Mouse (Mus musculus): ENCODE measurements at regions not wholly inside any gene's neighbourhood (a gene's known extent, or its start where the extent isn't known, plus 50 kb on each side); places are given as distances from the start of the nearest gene placed in this dataset.

DNA sequence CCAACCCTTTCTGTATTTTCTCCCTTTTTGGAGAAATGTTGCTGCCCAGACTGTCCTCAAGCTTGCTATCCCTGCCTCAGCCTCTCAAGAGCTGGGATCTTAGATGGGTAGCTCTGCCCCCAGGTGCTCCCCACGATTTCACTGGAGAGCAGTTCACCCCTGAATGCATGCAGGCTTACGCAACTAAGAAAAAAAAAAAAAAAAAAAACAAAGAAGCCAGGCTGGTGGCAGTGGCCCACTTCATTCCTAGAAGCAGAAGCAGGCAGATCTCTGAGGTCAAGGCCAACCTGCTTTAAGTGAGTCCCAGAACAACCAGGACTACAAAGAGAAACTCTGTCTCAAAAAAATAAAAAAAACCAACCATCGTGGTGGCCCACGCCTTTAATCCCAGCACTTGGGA lies 51.2 kb upstream of the Fbxo11 start:
- no peak for DNase-seq (ENCODE audit: low spot score)

DNA sequence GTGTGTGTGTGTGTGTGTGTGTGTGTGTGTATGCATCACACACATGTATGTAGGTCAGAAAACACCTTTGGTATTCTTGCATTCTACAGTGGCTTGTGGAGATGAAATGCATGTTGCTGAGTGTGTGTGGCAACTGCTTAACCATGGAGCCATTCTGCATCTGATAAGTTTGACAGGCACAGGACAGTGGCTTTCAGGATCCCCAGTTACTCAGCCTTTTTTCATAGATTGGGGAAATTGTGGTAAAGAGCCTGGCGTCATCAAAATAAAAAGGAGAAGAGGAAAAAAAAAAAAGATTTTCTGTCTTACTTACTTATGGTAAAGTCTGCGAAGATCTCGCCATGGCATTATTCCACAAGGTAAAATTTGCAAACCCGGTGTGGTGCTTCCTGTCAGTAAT lies 53.6 kb upstream of the Fbxo11 start:
- no peak for DNase-seq (ENCODE audit: low spot score)

DNA sequence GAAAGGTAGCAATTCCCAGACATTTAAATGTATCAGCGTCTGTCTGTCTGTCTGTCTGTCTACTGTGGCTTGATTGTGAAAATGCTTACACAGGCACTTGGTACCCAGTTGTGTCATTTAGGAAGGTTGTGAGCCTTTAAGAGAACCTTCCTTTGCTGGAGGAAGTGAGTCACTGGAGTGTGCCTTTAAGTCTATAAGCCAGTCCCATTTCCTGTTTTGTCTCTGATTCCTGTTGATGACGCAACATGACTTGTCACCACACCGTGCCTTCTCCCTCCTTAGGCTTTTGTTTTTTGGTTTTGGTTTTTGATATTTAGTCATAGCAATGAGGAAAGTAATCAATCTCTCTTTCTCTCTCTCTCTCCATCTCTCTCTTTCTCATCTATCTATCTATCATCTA lies 58.6 kb upstream of the Fbxo11 start:
- DNase-seq (ENCODE audit: low spot score) = no peak

GRCm38 (mm10) chr17:88127126-88127525 lies 62.0 kb upstream of the Fbxo11 start:
- DNase-seq (ENCODE audit: low spot score) = no peak

DNA sequence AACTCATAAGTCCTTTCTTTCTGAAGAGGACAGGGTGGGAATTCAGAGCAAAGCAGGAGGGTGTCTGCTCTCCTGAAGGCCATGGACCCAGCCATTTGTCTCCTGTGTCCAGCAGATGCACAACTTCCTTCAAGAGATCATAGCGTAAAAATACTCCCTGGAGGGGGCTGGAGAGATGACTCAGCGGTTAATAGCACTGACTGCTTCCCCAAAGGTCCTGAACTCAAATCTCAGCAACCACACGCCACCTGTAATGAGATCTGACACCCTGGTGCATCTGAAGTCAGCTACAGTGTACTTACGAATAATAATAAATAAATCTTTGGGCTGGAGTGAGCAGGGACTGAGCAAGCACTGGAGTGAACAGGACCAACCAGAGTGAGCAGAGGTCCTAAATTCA lies 66.2 kb upstream of the Fbxo11 start:
- DNase-seq (ENCODE audit: low spot score) = no peak

DNA sequence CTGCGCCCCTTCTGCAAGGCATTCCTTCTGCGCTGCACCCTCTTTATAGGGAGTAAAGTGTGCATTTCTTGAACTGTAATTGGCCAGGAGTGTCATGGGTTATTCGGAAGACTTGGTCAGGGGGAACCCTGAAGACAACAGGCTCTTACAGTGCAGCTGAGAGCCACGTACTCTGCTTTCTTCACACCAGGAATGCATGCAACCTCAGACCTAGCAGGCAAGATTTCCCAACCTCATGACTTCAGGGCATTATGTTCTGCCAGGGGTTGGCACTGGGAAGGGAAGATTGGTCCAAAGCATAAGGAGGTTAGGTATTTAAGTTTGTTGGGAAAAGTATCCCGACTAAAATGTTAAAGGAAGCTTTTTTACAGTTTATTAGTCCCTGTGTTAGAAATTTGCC lies 66.9 kb upstream of the Fbxo11 start:
- no peak for DNase-seq (ENCODE audit: low spot score)

DNA sequence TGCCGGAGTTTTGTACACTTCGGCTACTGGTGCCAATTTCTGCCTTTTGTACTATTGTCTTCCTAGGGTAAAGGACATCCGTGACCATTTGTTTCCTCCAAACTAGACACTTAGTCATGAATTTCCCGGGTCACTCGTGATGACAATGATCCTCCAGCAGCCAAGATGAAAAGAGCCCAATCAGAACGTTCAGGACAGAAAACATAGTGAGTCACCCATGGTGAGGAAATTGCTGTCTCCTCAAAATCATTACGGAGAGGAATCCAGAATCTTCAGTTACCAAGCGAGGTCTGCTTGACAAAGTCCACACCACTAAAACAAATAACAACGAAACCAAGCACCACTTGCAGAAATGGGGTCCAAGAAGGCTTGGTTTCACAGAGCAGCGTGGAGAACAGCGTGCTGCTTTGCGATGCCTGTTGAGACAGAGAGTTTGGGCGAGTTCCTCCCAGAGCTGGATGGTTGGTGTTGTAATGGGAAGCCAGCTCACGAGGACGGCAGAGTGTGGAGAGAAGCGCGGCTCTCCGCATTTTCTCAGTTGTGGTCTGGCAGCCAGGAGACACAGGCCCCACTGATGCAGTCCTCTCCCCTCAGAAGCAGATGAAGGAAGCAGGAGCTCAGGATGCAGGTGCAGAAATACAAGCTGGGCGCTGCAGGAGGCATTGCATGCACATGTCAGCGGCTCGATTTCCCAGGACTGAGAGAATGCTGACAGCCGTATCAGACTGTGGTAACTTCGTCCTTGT lies 67.7 kb upstream of the Fbxo11 start:
- DNase-seq (ENCODE audit: low spot score) = no peak

DNA sequence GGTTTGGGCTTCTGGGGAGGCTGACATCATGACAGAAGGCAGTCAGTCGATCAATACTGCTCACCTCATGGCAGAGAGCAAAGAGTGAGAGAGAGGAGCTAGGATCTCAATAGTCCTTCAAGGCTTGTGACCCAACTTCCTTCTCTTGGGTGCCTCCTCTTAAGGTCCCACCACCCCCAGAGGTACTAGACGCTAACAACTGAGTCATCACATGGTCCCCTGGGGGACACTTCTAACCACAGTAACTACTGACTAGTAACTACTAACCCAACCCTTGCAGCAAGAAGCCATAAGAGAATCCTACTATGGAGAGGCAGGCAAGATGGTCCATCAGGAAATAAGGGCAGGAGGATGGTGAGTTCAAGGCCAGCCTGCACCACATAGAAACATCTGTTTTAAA lies 69.5 kb upstream of the Fbxo11 start:
- DNase-seq (ENCODE audit: low spot score) = no peak

DNA sequence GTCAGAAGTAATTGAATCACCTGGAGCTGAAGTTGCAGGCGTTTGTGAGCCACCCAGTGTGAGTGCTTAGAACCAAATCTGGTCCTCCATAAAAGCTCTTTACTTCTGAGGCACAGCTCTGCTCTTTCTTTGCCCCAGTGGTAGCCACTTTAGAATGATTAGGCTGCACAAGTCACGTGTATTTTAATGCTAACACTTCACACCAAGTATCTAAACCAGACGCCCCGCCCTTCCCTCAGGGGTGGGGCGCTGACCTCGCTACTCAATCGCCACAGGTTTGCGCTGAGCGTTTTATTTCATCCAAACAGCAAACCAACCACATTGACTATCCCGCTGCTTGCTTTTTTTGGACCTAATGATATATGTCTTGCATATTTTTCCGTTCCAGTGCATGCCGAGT lies 76.4 kb upstream of the Fbxo11 start:
- DNase-seq (ENCODE audit: low spot score) = no peak

- DNase-seq (ENCODE audit: low spot score) = no peak
Observed at GRCm38 (mm10) chr17:88142003-88142402, 76.9 kb upstream of the Fbxo11 start.

GRCm38 (mm10) chr17:88142809-88143208 lies 77.7 kb upstream of the Fbxo11 start:
- DNase-seq (ENCODE audit: low spot score) = no peak

GRCm38 (mm10) chr17:88143378-88143943 lies 78.4 kb upstream of the Fbxo11 start:
- no peak for DNase-seq (ENCODE audit: low spot score)

DNA sequence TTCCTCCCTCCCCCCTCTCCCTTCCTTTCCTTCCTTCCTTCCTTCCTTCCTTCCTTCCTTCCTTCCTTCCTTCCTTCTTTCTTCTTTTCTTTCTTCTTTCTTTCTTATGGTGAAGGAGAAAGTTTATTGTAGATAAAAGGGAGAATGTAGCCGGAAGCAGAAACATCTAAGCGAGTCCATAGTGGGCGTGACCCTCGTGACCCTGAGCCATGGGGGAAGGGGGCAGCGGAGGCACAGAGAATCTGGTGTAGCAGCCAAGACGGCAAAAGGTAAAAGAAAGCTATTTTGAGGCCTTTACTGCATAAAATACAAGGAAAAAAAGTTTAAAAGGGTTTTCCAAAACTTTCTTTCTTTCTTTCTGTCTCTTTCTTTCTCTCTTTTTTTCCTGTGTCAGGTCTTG lies 93.5 kb upstream of the Fbxo11 start:
- no peak for DNase-seq (ENCODE audit: low spot score)

DNA sequence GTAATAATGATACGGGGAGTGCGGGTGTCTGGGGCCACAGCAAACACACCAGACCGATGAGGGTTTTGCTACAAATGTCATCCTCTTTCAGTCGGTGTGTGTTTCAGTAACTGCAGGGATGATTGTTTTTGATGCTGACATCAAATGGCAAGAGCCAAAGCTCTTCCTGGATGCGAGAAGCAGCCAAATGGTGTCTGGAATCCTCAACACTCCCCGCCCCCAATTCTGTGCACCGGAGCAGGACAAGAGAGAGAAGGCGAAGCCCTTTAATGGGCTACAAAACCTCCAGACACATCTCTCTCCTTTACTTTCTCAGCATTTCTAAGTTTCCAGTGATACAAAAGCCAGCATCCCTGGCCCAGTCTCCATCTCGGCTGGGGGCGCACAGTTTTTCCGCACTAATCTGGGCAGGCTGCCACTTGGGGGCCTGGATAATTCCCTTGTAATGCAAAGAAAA lies 94.1 kb upstream of the Fbxo11 start:
- DNase-seq (ENCODE audit: low spot score) = no peak

GRCm38 (mm10) chr17:88159851-88160676 lies 95.0 kb upstream of the Fbxo11 start:
- no peak for DNase-seq (ENCODE audit: low spot score)

DNA sequence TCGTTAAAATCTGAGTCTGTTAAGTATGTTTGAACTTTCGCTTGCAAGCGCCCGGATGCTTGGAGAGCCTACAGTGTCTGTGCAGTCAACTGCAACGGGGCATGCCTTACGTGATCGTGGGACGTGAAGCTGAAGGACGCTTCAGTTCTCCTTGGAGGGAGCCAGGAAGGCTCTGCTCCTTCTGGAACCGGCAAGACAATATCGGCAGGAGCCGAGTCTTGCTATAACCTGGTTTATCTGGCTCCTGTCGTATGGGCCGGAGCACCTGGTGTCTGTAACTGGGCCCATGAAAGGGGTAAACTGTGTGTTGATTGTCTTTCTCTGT lies 95.5 kb upstream of the Fbxo11 start:
- DNase-seq (ENCODE audit: low spot score) = no peak

DNA sequence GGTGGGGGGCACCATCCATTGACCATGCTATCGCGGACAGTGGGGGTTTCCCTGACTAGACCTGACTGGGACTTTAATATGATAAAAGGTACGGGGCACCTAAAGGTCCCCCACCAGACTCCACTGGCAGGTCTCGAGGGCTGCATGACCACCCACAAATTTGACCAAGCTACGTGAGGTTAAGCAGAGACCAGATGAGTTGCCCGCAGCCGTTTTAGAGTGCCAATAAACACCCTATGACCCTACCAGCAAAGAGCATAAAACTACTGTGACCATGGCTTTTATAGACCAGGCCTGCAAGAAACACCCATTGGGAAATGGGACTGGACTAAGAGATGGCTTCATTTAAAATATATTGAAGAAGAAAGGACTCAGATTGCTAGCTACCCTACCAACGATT lies 96.7 kb upstream of the Fbxo11 start:
- no peak for DNase-seq (ENCODE audit: low spot score)

- DNase-seq (ENCODE audit: low spot score) = no peak
Observed at GRCm38 (mm10) chr17:88164805-88165204, 99.7 kb upstream of the Fbxo11 start.

DNA sequence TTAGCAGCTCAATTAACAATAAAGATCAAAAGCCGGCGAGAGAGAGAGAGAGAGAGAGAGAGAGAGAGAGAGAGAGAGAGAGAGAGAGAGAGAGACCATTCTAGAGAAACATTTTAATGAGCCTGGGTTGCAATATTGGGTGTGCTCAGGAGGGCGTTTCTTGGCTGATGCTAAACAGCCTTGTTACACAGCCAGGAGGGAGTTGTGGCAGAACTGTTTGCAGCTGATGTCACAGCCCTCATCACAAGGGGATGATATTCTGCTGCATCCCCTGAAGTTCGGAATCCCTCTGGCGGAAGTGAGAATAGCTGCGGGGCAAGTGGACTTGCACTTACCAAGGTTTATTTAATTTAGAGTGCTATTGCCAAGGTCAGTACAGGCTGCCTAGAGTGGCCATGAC lies 100.7 kb upstream of the Fbxo11 start:
- no peak for DNase-seq (ENCODE audit: low spot score)

DNA sequence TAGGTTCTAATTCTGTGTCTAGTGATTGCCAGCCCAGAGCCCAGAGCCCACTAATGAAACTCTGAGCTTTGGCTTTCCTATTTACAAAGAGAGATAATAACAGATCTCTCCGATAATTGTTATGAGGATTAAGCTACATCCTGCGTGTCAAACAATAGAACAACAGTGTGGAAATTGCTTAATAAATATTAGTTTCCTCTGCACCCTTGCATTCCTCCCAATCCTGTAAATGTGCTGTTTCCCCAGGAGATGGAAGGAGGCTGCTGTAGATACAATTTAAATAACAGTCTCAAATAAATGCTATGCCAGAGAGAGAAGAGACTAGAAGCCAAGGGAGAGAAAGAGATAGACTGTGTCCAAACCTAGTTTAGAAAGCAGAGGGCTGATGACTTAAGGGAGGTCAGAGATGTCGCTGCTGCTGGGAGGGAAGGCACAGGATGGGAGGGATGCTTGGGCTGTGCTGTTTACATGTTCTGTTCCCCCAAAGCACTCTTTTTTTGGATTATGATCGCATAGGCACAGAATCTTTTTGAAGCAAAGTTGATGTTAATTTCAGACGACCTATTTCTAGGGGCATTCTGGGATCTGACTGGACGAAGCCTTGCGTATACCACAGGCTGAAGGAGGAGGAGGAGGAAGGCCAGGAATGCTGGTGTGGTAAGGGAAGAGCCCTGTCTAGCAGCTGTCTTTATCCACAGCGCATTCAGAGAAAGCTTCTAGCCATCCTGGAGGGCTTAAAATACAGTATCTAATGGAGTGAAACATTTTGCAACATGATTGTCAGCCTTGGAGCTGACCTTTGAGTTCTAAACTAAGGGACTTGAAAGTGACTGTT lies 103.4 kb upstream of the Fbxo11 start:
- DNase-seq (ENCODE audit: low spot score) = no peak

DNA sequence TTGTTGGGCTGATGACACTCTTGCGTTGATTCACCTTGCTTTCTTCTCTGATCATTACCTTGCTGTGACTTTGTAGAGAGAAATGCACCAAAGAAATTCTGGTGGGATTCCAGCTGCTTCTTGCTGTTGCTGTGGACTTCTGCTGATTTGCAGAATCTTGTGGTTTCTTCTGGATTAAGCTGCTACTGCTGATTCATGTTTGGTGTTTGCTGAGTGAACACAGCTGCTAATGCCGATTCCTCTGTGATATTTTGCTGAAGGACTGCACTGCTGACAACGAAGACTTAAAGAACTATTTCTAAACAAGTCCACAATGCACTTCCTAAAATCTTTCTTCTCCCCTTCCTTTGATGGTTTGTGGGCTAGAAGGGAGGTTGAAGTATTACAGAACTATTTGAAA lies 106.5 kb upstream of the Fbxo11 start:
- no peak for DNase-seq (ENCODE audit: low spot score)

- no peak for DNase-seq (ENCODE audit: low spot score)
Observed at GRCm38 (mm10) chr17:88173354-88174032, 108.4 kb upstream of the Fbxo11 start.

Measured in testis, postnatal 14 days (tissue).